Mouse (Mus musculus): Measurements from ENCODE around the gene Cacng4. TPM values are rescaled to one million over a fixed set of nuclear protein-coding genes. Genes with fewer than 3 reads are reported as not detected.

Gene Cacng4
- polyA plus RNA-seq, 2 experiments: 4.8 to 13.9 TPM

- no peak overlapping the region for H3K9ac ChIP-seq (ENCODE audit: low read depth, low read length, severe bottlenecking)
- H3K4me1 ChIP-seq (ENCODE audit: control insufficient read depth, insufficient read depth, low read length): no peaks in the 10 kb centered on the region
- TF ChIP-seq POLR2A (IDR thresholded peaks at IDR 0.05; ENCODE audit: borderline replicate concordance, extremely low read depth, insufficient read depth, insufficient read length): no peak
- ATAC-seq (ENCODE audit: low FRiP score, low read depth) (no peak), DNase-seq (ENCODE audit: low spot score) (no peak)
- no peaks in the 10 kb centered on the region for H3K9me3 ChIP-seq (ENCODE audit: control insufficient read depth, low read length)
- H3K27me3 ChIP-seq (ENCODE audit: control insufficient read depth, insufficient read depth, low read length): no peaks in the 10 kb centered on the region
- no peak overlapping the region for H3K4me3 ChIP-seq (replicated peaks; ENCODE audit: low read length)
- 78% methylated on average over 8 of the region's 8 CpGs for WGBS
- H3K27ac ChIP-seq (replicated peaks; ENCODE audit: low read depth, low read length): no peak overlapping the region
- peaks cover 18% of the 10 kb centered on the region for H3K36me3 ChIP-seq (ENCODE audit: control insufficient read depth, insufficient read depth, low read length)
- H3K4me2 ChIP-seq (replicated peaks; ENCODE audit: low read depth, low read length, severe bottlenecking): no peak overlapping the region
Measured at GRCm38 (mm10) chr11:107691569-107691968, 102.8 kb downstream of the Cacng4 start.

GRCm38 (mm10) chr11:107688480-107688879 lies 105.9 kb downstream of the Cacng4 start:
- Histone ChIP-seq H3K27ac (replicated peaks; ENCODE audit: low read depth, low read length) (no peak overlapping the region), H3K4me3 (replicated peaks; ENCODE audit: low read length) (no peak overlapping the region), H3K9ac (ENCODE audit: low read depth, low read length, severe bottlenecking) (no peak overlapping the region), H3K4me1 (ENCODE audit: control insufficient read depth, insufficient read depth, low read length) (no peaks in the 10 kb centered on the region), H3K36me3 (ENCODE audit: control insufficient read depth, insufficient read depth, low read length) (peaks cover 36% of the 10 kb centered on the region), H3K27me3 (ENCODE audit: control insufficient read depth, insufficient read depth, low read length) (no peaks in the 10 kb centered on the region), H3K9me3 (ENCODE audit: control insufficient read depth, low read length) (no peaks in the 10 kb centered on the region), H3K4me2 (replicated peaks; ENCODE audit: low read depth, low read length, severe bottlenecking) (no peak overlapping the region)
- no peak for ATAC-seq (ENCODE audit: low FRiP score, low read depth)
- 97% methylated on average over 10 of the region's 10 CpGs for WGBS
- no peak for DNase-seq (ENCODE audit: low spot score)
- no peak for TF ChIP-seq POLR2A (IDR thresholded peaks at IDR 0.05; ENCODE audit: borderline replicate concordance, extremely low read depth, insufficient read depth, insufficient read length)

- H3K4me2 ChIP-seq (replicated peaks; ENCODE audit: low read depth, low read length, severe bottlenecking): no peak overlapping the region
- WGBS: 89% methylated on average over 17 of the region's 20 CpGs
- H3K9me3 ChIP-seq (ENCODE audit: control insufficient read depth, low read length): no peaks in the 10 kb centered on the region
- no peaks in the 10 kb centered on the region for H3K4me1 ChIP-seq (ENCODE audit: control insufficient read depth, insufficient read depth, low read length)
- H3K4me3 ChIP-seq (replicated peaks; ENCODE audit: low read length): no peak overlapping the region
- no peak overlapping the region for H3K9ac ChIP-seq (ENCODE audit: low read depth, low read length, severe bottlenecking)
- peaks cover 36% of the 10 kb centered on the region for H3K36me3 ChIP-seq (ENCODE audit: control insufficient read depth, insufficient read depth, low read length)
- no peak overlapping the region for H3K27ac ChIP-seq (replicated peaks; ENCODE audit: low read depth, low read length)
- no peak for ATAC-seq (ENCODE audit: low FRiP score, low read depth)
- no peak for DNase-seq (ENCODE audit: low spot score)
- TF ChIP-seq POLR2A (IDR thresholded peaks at IDR 0.05; ENCODE audit: borderline replicate concordance, extremely low read depth, insufficient read depth, insufficient read length): no peak
- no peaks in the 10 kb centered on the region for H3K27me3 ChIP-seq (ENCODE audit: control insufficient read depth, insufficient read depth, low read length)
Measured at GRCm38 (mm10) chr11:107686290-107686689, 108.1 kb downstream of the Cacng4 start.

GRCm38 (mm10) chr11:107683544-107684465 lies 110.6 kb downstream of the Cacng4 start:
- Histone ChIP-seq H3K4me2 (replicated peaks; ENCODE audit: low read depth, low read length, severe bottlenecking) (no peak overlapping the region), H3K9ac (ENCODE audit: low read depth, low read length, severe bottlenecking) (no peak overlapping the region), H3K4me1 (ENCODE audit: control insufficient read depth, insufficient read depth, low read length) (no peaks in the 10 kb centered on the region), H3K36me3 (ENCODE audit: control insufficient read depth, insufficient read depth, low read length) (peaks cover 33% of the 10 kb centered on the region), H3K27ac (replicated peaks; ENCODE audit: low read depth, low read length) (no peak overlapping the region), H3K27me3 (ENCODE audit: control insufficient read depth, insufficient read depth, low read length) (no peaks in the 10 kb centered on the region), H3K4me3 (replicated peaks; ENCODE audit: low read length) (no peak overlapping the region), H3K9me3 (ENCODE audit: control insufficient read depth, low read length) (no peaks in the 10 kb centered on the region)
- ATAC-seq (ENCODE audit: low FRiP score, low read depth) (no peak), DNase-seq (ENCODE audit: low spot score) (no peak)
- no peak for TF ChIP-seq POLR2A (IDR thresholded peaks at IDR 0.05; ENCODE audit: borderline replicate concordance, extremely low read depth, insufficient read depth, insufficient read length)
- WGBS: 36% methylated on average over 19 of the region's 19 CpGs

GRCm38 (mm10) chr11:107682694-107683355 lies 111.5 kb downstream of the Cacng4 start:
- no peak overlapping the region for H3K4me2 ChIP-seq (replicated peaks; ENCODE audit: low read depth, low read length, severe bottlenecking)
- no peaks in the 10 kb centered on the region for H3K9me3 ChIP-seq (ENCODE audit: control insufficient read depth, low read length)
- no peaks in the 10 kb centered on the region for H3K27me3 ChIP-seq (ENCODE audit: control insufficient read depth, insufficient read depth, low read length)
- ATAC-seq (ENCODE audit: low FRiP score, low read depth): no peak
- H3K27ac ChIP-seq (replicated peaks; ENCODE audit: low read depth, low read length): no peak overlapping the region
- H3K4me3 ChIP-seq (replicated peaks; ENCODE audit: low read length): no peak overlapping the region
- 77% methylated on average over 9 of the region's 9 CpGs for WGBS
- H3K9ac ChIP-seq (ENCODE audit: low read depth, low read length, severe bottlenecking): no peak overlapping the region
- TF ChIP-seq POLR2A (IDR thresholded peaks at IDR 0.05; ENCODE audit: borderline replicate concordance, extremely low read depth, insufficient read depth, insufficient read length): no peak
- peaks cover 23% of the 10 kb centered on the region for H3K36me3 ChIP-seq (ENCODE audit: control insufficient read depth, insufficient read depth, low read length)
- H3K4me1 ChIP-seq (ENCODE audit: control insufficient read depth, insufficient read depth, low read length): no peaks in the 10 kb centered on the region
- DNase-seq (ENCODE audit: low spot score): no peak

Other genes starting within 250 kb of the Cacng4 start
- 15.9 and 20.7 TPM in 2 replicates for gene Helz, start 246.6 kb downstream of the Cacng4 start, polyA plus RNA-seq (2012; rRNA removed)
- 21.6 and 22.4 TPM in 2 replicates for gene Helz, start 246.6 kb downstream of the Cacng4 start, polyA plus RNA-seq (2014; fragmentation: Nextera tagmentation; extraction: Ambion mirVana)
- 14.4 and 14.8 TPM in 2 replicates for gene Cacng1, start 78.0 kb downstream of the Cacng4 start, polyA plus RNA-seq (2012; rRNA removed)
- gene Cacng1, start 78.0 kb downstream of the Cacng4 start, polyA plus RNA-seq (2014; fragmentation: Nextera tagmentation; extraction: Ambion mirVana): 10.3 and 13.1 TPM in 2 replicates
- 0.10 TPM in 2 replicates for gene Cacng5, start 120.5 kb upstream of the Cacng4 start, polyA plus RNA-seq (2012; rRNA removed)
- gene Cacng5, start 120.5 kb upstream of the Cacng4 start, polyA plus RNA-seq (2014; fragmentation: Nextera tagmentation; extraction: Ambion mirVana): 0.04 and 0.10 TPM in 2 replicates